Mouse (Mus musculus) limb, embryonic 13.5 days (tissue): ENCODE data around the gene Gid8. TPM values are rescaled to one million over a fixed set of nuclear protein-coding genes. Genes with fewer than 3 reads are reported as not detected.
A peak's percentile ranks its signal among the peaks of the same experiment; 100 is the strongest.
"Not testable (repeated sequence)": the region's sequence is repeated elsewhere in the genome, so short reads cannot be mapped to it uniquely, and the experiment has no call there.

Experiments
- ATAC-seq: fragments of 200-750 bp; cut with Nextera tagmentation; 2 replicates; pipeline ENCODE4 v1.8.0; 2017; ENCODE audit warnings: low read depth, moderate number of reproducible peaks, moderate TSS enrichment; ENCODE audit not compliant: low FRiP score
- H3K27ac ChIP-seq: fragments of 300-500 bp; sonication (generic); 2 replicates; pipeline ENCODE4 v1.5.1; 2015; ENCODE audit warnings: inconsistent platforms, mild to moderate bottlenecking, moderate library complexity
- H3K27me3 ChIP-seq: fragments of 300-500 bp; sonication (generic); 2 replicates; pipeline ENCODE4 v1.6.1; 2015; ENCODE audit warnings: mild to moderate bottlenecking, inconsistent platforms
- H3K36me3 ChIP-seq: fragments of 300-500 bp; sonication (generic); 2 replicates; pipeline ENCODE4 v1.6.1; 2015; ENCODE audit warnings: inconsistent platforms, mild to moderate bottlenecking, moderate library complexity
- H3K4me1 ChIP-seq: fragments of 300-500 bp; sonication (generic); 2 replicates; pipeline ENCODE4 v1.6.1; 2015; ENCODE audit warnings: inconsistent platforms
- H3K4me2 ChIP-seq: fragments of 300-500 bp; sonication (generic); replicated peaks from 2 replicates; pipeline ENCODE4 v1.6.1; 2015; ENCODE audit warnings: inconsistent platforms, mild to moderate bottlenecking, moderate library complexity
- H3K4me3 ChIP-seq: fragments of 300-500 bp; sonication (generic); 2 replicates; pipeline ENCODE4 v1.5.1; 2015; ENCODE audit warnings: moderate library complexity, mild to moderate bottlenecking, inconsistent platforms
- H3K9ac ChIP-seq: fragments of 300-500 bp; sonication (generic); 2 replicates; pipeline ENCODE4 v1.6.1; 2015; ENCODE audit warnings: mild to moderate bottlenecking, inconsistent platforms
- H3K9me3 ChIP-seq: fragments of 300-500 bp; sonication (generic); 2 replicates; pipeline ENCODE4 v1.6.1; 2016; ENCODE audit warnings: inconsistent platforms
- WGBS: fragments of 180-500 bp; shearing (Covaris S2); methylation state at CpG from one replicate; pipeline ENCODE4 v1.1.7; 2015; 5-methylcytosine and 5-hydroxymethylcytosine counted together
- polyA plus RNA-seq: library from polyadenylated mRNA; unstranded; fragments of >200 nt; fragmentation: Nextera tagmentation; extraction: Ambion mirVana; gene quantifications from 2 replicates; pipeline ENCODE4 v1.2.1, GENCODE M21; 2015

Gene Gid8
- polyA plus RNA-seq, 1 experiment from 2014 or later, result 63.0 TPM

GRCm38 (mm10) chr2:180711527-180711926 lies 1.6 kb downstream of the Gid8 start:
- peaks cover 41% of the 10 kb centered on the region for H3K36me3 ChIP-seq
- WGBS, result 40% methylated on average over 4 of the region's 4 CpGs
- peak overlapping the region; percentile 98 for H3K4me3 ChIP-seq
- no peak for ATAC-seq
- H3K4me2 ChIP-seq, result peak overlapping the region; percentile 75
- H3K27ac ChIP-seq, result no peak overlapping the region
- H3K4me1 ChIP-seq, result peaks cover 25% of the 10 kb centered on the region
- peak overlapping the region; percentile 99 for H3K9ac ChIP-seq
- no peaks in the 10 kb centered on the region for H3K9me3 ChIP-seq
- no peaks in the 10 kb centered on the region for H3K27me3 ChIP-seq

GRCm38 (mm10) chr2:180712037-180712689 lies 2.2 kb downstream of the Gid8 start:
- Histone ChIP-seq H3K27ac (no peak overlapping the region), H3K4me1 (peaks cover 25% of the 10 kb centered on the region), H3K4me2 (no peak overlapping the region), H3K36me3 (peaks cover 42% of the 10 kb centered on the region), H3K4me3 (no peak overlapping the region), H3K27me3 (no peaks in the 10 kb centered on the region), H3K9me3 (no peaks in the 10 kb centered on the region), H3K9ac (no peak overlapping the region)
- ATAC-seq, result no peak
- WGBS, result 94% methylated on average over 5 of the region's 5 CpGs

GRCm38 (mm10) chr2:180722748-180723147 lies 12.8 kb downstream of the Gid8 start:
- not testable (repeated sequence) for H3K27me3 ChIP-seq, H3K9ac ChIP-seq, H3K27ac ChIP-seq, H3K4me2 ChIP-seq, H3K4me3 ChIP-seq, H3K9me3 ChIP-seq, H3K4me1 ChIP-seq, ATAC-seq
- H3K36me3 ChIP-seq, result peaks cover 63% of the 10 kb centered on the region
- 88% methylated on average over 5 of the region's 5 CpGs for WGBS

GRCm38 (mm10) chr2:180723865-180724264 lies 13.9 kb downstream of the Gid8 start:
- Histone ChIP-seq H3K27me3 (peaks cover 10% of the 10 kb centered on the region), H3K9me3 (no peaks in the 10 kb centered on the region), H3K4me1 (peaks cover 5% of the 10 kb centered on the region; the same call in 1 of the 2 replicates), H3K4me3 (no peak overlapping the region), H3K36me3 (peaks cover 52% of the 10 kb centered on the region), H3K9ac (no peak overlapping the region), H3K4me2 (no peak overlapping the region), H3K27ac (no peak overlapping the region)
- ATAC-seq, result no peak
- WGBS, result 73% methylated on average over 2 of the region's 2 CpGs

- peak within 1 kb of the TSS; percentile 8 for H3K4me3 ChIP-seq
- no peak within 1 kb of the TSS for H3K27ac ChIP-seq
- peak within 1 kb of the TSS; percentile 49 for H3K4me2 ChIP-seq
Measured at GRCm38 (mm10) chr2:180724585-180725413, 14.9 kb downstream of the Gid8 start, which contains the start of gene Slc17a9. TSS of gene Slc17a9 (plus strand) at chr2:180725263.

GRCm38 (mm10) chr2:180725414-180725778 lies 15.5 kb downstream of the Gid8 start:
- ATAC-seq, result no peak
- peak overlapping the region; percentile 8 for H3K4me3 ChIP-seq
- peaks cover 10% of the 10 kb centered on the region for H3K27me3 ChIP-seq
- no peak overlapping the region for H3K27ac ChIP-seq
- no peaks in the 10 kb centered on the region for H3K9me3 ChIP-seq
- 6% methylated on average over 6 of the region's 6 CpGs for WGBS
- peak overlapping the region; percentile 49 for H3K4me2 ChIP-seq
- H3K4me1 ChIP-seq, result peaks cover 5% of the 10 kb centered on the region; the same call in 1 of the 2 replicates
- H3K9ac ChIP-seq, result no peak overlapping the region
- peaks cover 38% of the 10 kb centered on the region for H3K36me3 ChIP-seq

More at GRCm38 (mm10) chr2:180724585-180725413, 14.9 kb downstream of the Gid8 start, which contains the start of gene Slc17a9:
- Histone ChIP-seq H3K9ac (no peak within 1 kb of the TSS), H3K27me3 (peaks cover 10% of the 10 kb centered on the region), H3K9me3 (no peaks in the 10 kb centered on the region), H3K36me3 (peaks cover 43% of the 10 kb centered on the region), H3K4me1 (peaks cover 5% of the 10 kb centered on the region; the same call in 1 of the 2 replicates)
- ATAC-seq, result no peak
- 4% methylated on average over 18 of the region's 18 CpGs for WGBS

GRCm38 (mm10) chr2:180725856-180726629 lies 16.1 kb downstream of the Gid8 start:
- Histone ChIP-seq H3K27me3 (peaks cover 10% of the 10 kb centered on the region), H3K4me2 (no peak overlapping the region), H3K27ac (no peak overlapping the region), H3K4me1 (peaks cover 5% of the 10 kb centered on the region; the same call in 1 of the 2 replicates), H3K4me3 (no peak overlapping the region), H3K9ac (no peak overlapping the region), H3K9me3 (no peaks in the 10 kb centered on the region), H3K36me3 (peaks cover 32% of the 10 kb centered on the region)
- 0 out of 2 replicates have a peak, but pooled peaks have one; percentile 21 for ATAC-seq
- 27% methylated on average over 8 of the region's 8 CpGs for WGBS

- H3K4me3 ChIP-seq, result no peak overlapping the region
- H3K9me3 ChIP-seq, result no peaks in the 10 kb centered on the region
- peaks cover 5% of the 10 kb centered on the region; the same call in 1 of the 2 replicates for H3K4me1 ChIP-seq
- ATAC-seq, result no peak
- no peak overlapping the region for H3K4me2 ChIP-seq
- H3K9ac ChIP-seq, result no peak overlapping the region
- 67% methylated on average over 6 of the region's 6 CpGs for WGBS
- no peak overlapping the region for H3K27ac ChIP-seq
- H3K36me3 ChIP-seq, result peaks cover 24% of the 10 kb centered on the region
- H3K27me3 ChIP-seq, result peaks cover 10% of the 10 kb centered on the region
Measured at GRCm38 (mm10) chr2:180726658-180727442, 16.9 kb downstream of the Gid8 start.

- Histone ChIP-seq H3K9ac (no peak overlapping the region), H3K4me2 (no peak overlapping the region), H3K4me3 (no peak overlapping the region), H3K36me3 (peaks cover 16% of the 10 kb centered on the region), H3K27me3 (peaks cover 10% of the 10 kb centered on the region), H3K9me3 (no peaks in the 10 kb centered on the region), H3K27ac (no peak overlapping the region), H3K4me1 (peaks cover 5% of the 10 kb centered on the region; the same call in 1 of the 2 replicates)
- no peak for ATAC-seq
- 69% methylated on average over 4 of the region's 4 CpGs for WGBS
Measured at GRCm38 (mm10) chr2:180727613-180728021, 17.7 kb downstream of the Gid8 start.

GRCm38 (mm10) chr2:180731036-180731435 lies 21.1 kb downstream of the Gid8 start:
- Histone ChIP-seq H3K36me3 (no peaks in the 10 kb centered on the region), H3K27me3 (peaks cover 7% of the 10 kb centered on the region), H3K9ac (no peak overlapping the region), H3K4me1 (no peaks in the 10 kb centered on the region), H3K9me3 (no peaks in the 10 kb centered on the region), H3K4me3 (no peak overlapping the region), H3K4me2 (no peak overlapping the region), H3K27ac (no peak overlapping the region)
- ATAC-seq, result no peak
- 66% methylated on average over 3 of the region's 3 CpGs for WGBS

GRCm38 (mm10) chr2:180731984-180732383 lies 22.1 kb downstream of the Gid8 start:
- H3K4me3 ChIP-seq, result no peak overlapping the region
- no peaks in the 10 kb centered on the region for H3K9me3 ChIP-seq
- H3K27me3 ChIP-seq, result peaks cover 4% of the 10 kb centered on the region; the same call in 1 of the 2 replicates
- no peaks in the 10 kb centered on the region for H3K4me1 ChIP-seq
- no peak overlapping the region for H3K4me2 ChIP-seq
- no peak for ATAC-seq
- no peaks in the 10 kb centered on the region for H3K36me3 ChIP-seq
- H3K27ac ChIP-seq, result no peak overlapping the region
- WGBS, result 54% methylated on average over 6 of the region's 6 CpGs
- no peak overlapping the region for H3K9ac ChIP-seq
